In genomic region chr9:108989802-108990461, GRCm38 (mm10) we compare ENCODE assay signal across 12 mouse cellular contexts. TPM values are rescaled to one million over a fixed set of nuclear protein-coding genes. Genes with fewer than 3 reads are reported as not detected.
DNase-seq lines count a peak whose midpoint lies in the region; ATAC-seq and TF ChIP-seq lines count a peak whose summit lies in the region.
"Had no signal": no experiment of that assay in that cellular context is flagged by ENCODE, and none has a peak within 500 bp of the region (broad histone marks: within the 10 kb centered on the region; RNA-seq: fewer than 3 reads in every experiment).

No protein-coding gene starts in this region.

- peaks cover 47% of the 10 kb centered on the region for H3K4me1 ChIP-seq in kidney, embryonic 15.5 days
- H3K4me1 ChIP-seq in heart, adult 2 months (ENCODE audit: control insufficient read depth, insufficient read depth, low read length) = peaks cover 10% of the 10 kb centered on the region
- peaks cover 37% of the 10 kb centered on the region for H3K4me1 ChIP-seq in limb, embryonic 13.5 days

- no peak for ATAC-seq in kidney, embryonic 15.5 days (replicated peaks; ENCODE audit: low FRiP score)
- ATAC-seq in limb, embryonic 13.5 days (ENCODE audit: low FRiP score, low read depth) = no peak
- ATAC-seq: forebrain, embryonic 13.5 days had no signal

- TF ChIP-seq EP300 in heart, adult 2 months (IDR thresholded peaks at IDR 0.05; ENCODE audit: insufficient read depth, low read depth, low read length) = no peak

- TF ChIP-seq CTCF in heart, adult 2 months (IDR thresholded peaks at IDR 0.05) = no peak

- H3K4me2 ChIP-seq in kidney, embryonic 15.5 days = no peak overlapping the region
- H3K4me2 ChIP-seq in limb, embryonic 13.5 days (replicated peaks) = no peak overlapping the region

- H3K27me3 ChIP-seq in kidney, embryonic 15.5 days = no peaks in the 10 kb centered on the region
- H3K27me3 ChIP-seq in heart, adult 2 months (ENCODE audit: control insufficient read depth, insufficient read depth, low read length) = no peaks in the 10 kb centered on the region
- H3K27me3 ChIP-seq in limb, embryonic 13.5 days = no peaks in the 10 kb centered on the region
- H3K27me3 ChIP-seq: forebrain, embryonic 13.5 days had no signal

- no peak for TF ChIP-seq POLR2A in heart, adult 2 months (IDR thresholded peaks at IDR 0.05; ENCODE audit: insufficient read depth, low read depth, low read length)

- no peaks in the 10 kb centered on the region for H3K36me3 ChIP-seq in kidney, embryonic 15.5 days
- no peaks in the 10 kb centered on the region for H3K36me3 ChIP-seq in heart, adult 2 months (ENCODE audit: control insufficient read depth, insufficient read depth, low read length)
- H3K36me3 ChIP-seq in limb, embryonic 13.5 days = no peaks in the 10 kb centered on the region

- intact Hi-C loops in heart, adult 2 months (cut with DNase I) = loop anchor here (1.0 kb wide), 1 partner anchor 54 kb away; the partner anchor contains the start of gene Uqcrc1

- DNase-seq in kidney, postnatal 4 days = no peak
- peak; percentile 89 for DNase-seq in adipocyte (ENCODE audit: low spot score)
- peak; percentile 42 to 62 for DNase-seq in heart, adult 2 months
- DNase-seq in T-cell, adult 2 months (ENCODE audit: low spot score) = no peak
- DNase-seq in urinary bladder, adult 18-20 months (ENCODE audit: low spot score in 2 of 2) = no peak
- DNase-seq in frontal cortex, postnatal 10 days (ENCODE audit: low spot score in 2 of 2) = no peak

- peak overlapping the region; percentile 94 for H3K27ac ChIP-seq in kidney, embryonic 15.5 days
- H3K27ac ChIP-seq in heart, adult 2 months = peak overlapping the region; percentile 64
- peak overlapping the region; percentile 70; the same call in 1 of the 2 replicates for H3K27ac ChIP-seq in limb, embryonic 13.5 days
- H3K27ac ChIP-seq: forebrain, embryonic 13.5 days had no signal

- H3K4me3 ChIP-seq in kidney, embryonic 15.5 days (replicated peaks) = no peak overlapping the region
- no peak overlapping the region for H3K4me3 ChIP-seq in heart, adult 2 months
- no peak overlapping the region for H3K4me3 ChIP-seq in limb, embryonic 13.5 days
- H3K4me3 ChIP-seq: forebrain, embryonic 13.5 days had no signal

- no peaks in the 10 kb centered on the region for H3K79me2 ChIP-seq in heart, adult 2 months (replicated peaks; ENCODE audit: control insufficient read depth, insufficient read depth, low read length)

- no peak overlapping the region for H3K9ac ChIP-seq in kidney, embryonic 15.5 days
- no peak overlapping the region for H3K9ac ChIP-seq in heart, adult 2 months (ENCODE audit: low read depth, low read length)
- 0 out of 2 replicates have a peak overlapping the region, but pooled peaks have one; percentile 25 for H3K9ac ChIP-seq in limb, embryonic 13.5 days
- H3K9ac ChIP-seq: forebrain, embryonic 13.5 days had no signal

- WGBS in kidney, embryonic 15.5 days = 70% methylated on average over 4 of the region's 4 CpGs
- 30% methylated on average over 4 of the region's 4 CpGs for WGBS in heart, adult 2 months
- 69% methylated on average over 4 of the region's 4 CpGs for WGBS in limb, embryonic 13.5 days

- no peaks in the 10 kb centered on the region for H3K9me3 ChIP-seq in kidney, embryonic 15.5 days (replicated peaks)
- no peaks in the 10 kb centered on the region for H3K9me3 ChIP-seq in limb, embryonic 13.5 days
- H3K9me3 ChIP-seq: forebrain, embryonic 13.5 days; G1E had no signal

RNA-seq across cellular contexts. Expression of gene Pfkfb4, which starts 1.6 kb away (rescaled TPM):
- 8.7 and 10.6 TPM in 2 replicates for polyA plus RNA-seq in kidney, embryonic 15.5 days (2015; fragmentation: Nextera tagmentation; extraction: Ambion mirVana)
- 1 to 10 TPM; 1.3 to 1.9 TPM for total RNA-seq in heart, adult 2 months (2021)
- 7.3 and 7.4 TPM in 2 replicates for polyA plus RNA-seq in heart, adult 2 months (2012; rRNA removed)
- 12.3 and 14.6 TPM in 2 replicates for polyA plus RNA-seq in limb, embryonic 13.5 days (2015; fragmentation: Nextera tagmentation; extraction: Ambion mirVana)

RNA-seq across cellular contexts. Expression of gene Ucn2, which starts 4.1 kb away (rescaled TPM):
- 0.14 and 0.18 TPM in 2 replicates for polyA plus RNA-seq in kidney, embryonic 15.5 days (2015; fragmentation: Nextera tagmentation; extraction: Ambion mirVana)
- total RNA-seq in heart, adult 2 months (2021) = not detected
- polyA plus RNA-seq in heart, adult 2 months (2012; rRNA removed) = 0.20 TPM in 1 of 2 replicates, not detected in the other
- 0.22 and 0.33 TPM in 2 replicates for polyA plus RNA-seq in limb, embryonic 13.5 days (2015; fragmentation: Nextera tagmentation; extraction: Ambion mirVana)
- total RNA-seq: neutrophil, adult 5-6 weeks had no signal
- polyA plus RNA-seq: forebrain, embryonic 13.5 days; G1E; lung, embryonic 16.5 days had no signal

RNA-seq across cellular contexts. Expression of gene Col7a1, which starts 36.5 kb away (rescaled TPM):
- polyA plus RNA-seq in kidney, embryonic 15.5 days (2015; fragmentation: Nextera tagmentation; extraction: Ambion mirVana) = 2.1 and 3.5 TPM in 2 replicates
- under 1 TPM; 0.30 to 0.47 TPM for total RNA-seq in heart, adult 2 months (2021)
- 0.57 and 1.1 TPM in 2 replicates for polyA plus RNA-seq in heart, adult 2 months (2012; rRNA removed)
- 6.7 and 7.7 TPM in 2 replicates for polyA plus RNA-seq in limb, embryonic 13.5 days (2015; fragmentation: Nextera tagmentation; extraction: Ambion mirVana)

RNA-seq across cellular contexts. Expression of gene Shisa5, which starts 48.4 kb away (rescaled TPM):
- polyA plus RNA-seq in kidney, embryonic 15.5 days (2015; fragmentation: Nextera tagmentation; extraction: Ambion mirVana) = 81.7 and 95.6 TPM in 2 replicates
- total RNA-seq in heart, adult 2 months (2021) = 10 to 100 TPM; 40.3 to 43.2 TPM
- polyA plus RNA-seq in heart, adult 2 months (2012; rRNA removed) = 170 and 218 TPM in 2 replicates
- polyA plus RNA-seq in limb, embryonic 13.5 days (2015; fragmentation: Nextera tagmentation; extraction: Ambion mirVana) = 84.1 and 87.1 TPM in 2 replicates

RNA-seq across cellular contexts. Expression of gene Uqcrc1, which starts 53.5 kb away (rescaled TPM):
- 513 and 523 TPM in 2 replicates for polyA plus RNA-seq in kidney, embryonic 15.5 days (2015; fragmentation: Nextera tagmentation; extraction: Ambion mirVana)
- total RNA-seq in heart, adult 2 months (2021) = 1,000 to 10,000 TPM; 2,061 to 2,422 TPM
- 2,481 and 2,989 TPM in 2 replicates for polyA plus RNA-seq in heart, adult 2 months (2012; rRNA removed)
- polyA plus RNA-seq in limb, embryonic 13.5 days (2015; fragmentation: Nextera tagmentation; extraction: Ambion mirVana) = 437 and 447 TPM in 2 replicates

Comparison
In these comparisons a context has a peak if more than half of its experiments do, and no peak if none do; other contexts are left out.
1. DNase-seq: peak in adipocyte (single experiment) and heart, adult 2 months (2 of 2); none in kidney, postnatal 4 days (0 of 2), T-cell, adult 2 months (single experiment), urinary bladder, adult 18-20 months (0 of 2) and frontal cortex, postnatal 10 days (0 of 2).
2. Peak in every context shown above with its lines, with median percentiles within 50 percentile points of each other: H3K27ac ChIP-seq.